Mouse (Mus musculus): ENCODE results near the gene Polr1c. TPM values are rescaled to one million over a fixed set of nuclear protein-coding genes. Genes with fewer than 3 reads are reported as not detected.

Polr1c gene
- polyA plus RNA-seq, 1 experiment from 2014 or later, result 104 TPM

DNA sequence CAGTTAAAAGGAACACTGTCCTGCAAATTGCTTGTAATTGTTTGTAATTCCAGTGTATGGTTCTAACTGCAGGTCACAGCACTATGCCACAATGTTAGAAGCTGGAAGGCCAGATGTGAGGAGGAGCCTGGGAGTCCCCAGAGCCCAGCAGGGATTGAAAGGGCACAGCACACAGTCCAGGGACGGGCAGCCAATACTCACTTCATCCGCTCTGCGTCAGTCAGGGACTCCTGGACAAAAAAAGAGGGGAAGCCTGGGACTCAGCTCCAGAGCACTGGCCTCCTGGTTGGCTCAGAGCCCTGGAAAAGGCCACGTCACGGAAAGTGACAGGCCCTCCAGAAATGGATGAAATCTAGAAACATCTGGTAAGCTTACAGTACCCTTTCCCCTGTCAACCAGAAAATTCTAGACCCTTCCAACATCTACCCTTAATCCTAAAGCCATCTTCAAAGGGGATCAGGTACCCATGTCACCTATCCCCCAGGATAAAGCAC is 14.4 kb upstream of the Polr1c start:
- WGBS, result 95% methylated on average over 5 of the region's 5 CpGs
- H3K27ac ChIP-seq, result no peak overlapping the region
- H3K4me2 ChIP-seq, result no peak overlapping the region
- no peak for ATAC-seq (replicated peaks; ENCODE audit: low FRiP score)
- no peaks in the 10 kb centered on the region for H3K27me3 ChIP-seq
- no peak overlapping the region for H3K4me3 ChIP-seq (replicated peaks)
- no peaks in the 10 kb centered on the region for H3K9me3 ChIP-seq (replicated peaks)
- H3K9ac ChIP-seq, result no peak overlapping the region
- H3K36me3 ChIP-seq, result peaks cover 96% of the 10 kb centered on the region
- peaks cover 14% of the 10 kb centered on the region for H3K4me1 ChIP-seq

GRCm38 (mm10) chr17:46259675-46260074 is 11.8 kb upstream of the Polr1c start:
- Histone ChIP-seq H3K4me2 (no peak overlapping the region), H3K9ac (no peak overlapping the region), H3K4me3 (replicated peaks) (no peak overlapping the region), H3K27ac (no peak overlapping the region), H3K9me3 (replicated peaks) (no peaks in the 10 kb centered on the region), H3K36me3 (peaks cover 83% of the 10 kb centered on the region), H3K27me3 (peaks cover 9% of the 10 kb centered on the region), H3K4me1 (peaks cover 3% of the 10 kb centered on the region; the same call in 1 of the 2 replicates)
- 89% methylated on average over 17 of the region's 17 CpGs for whole genome bisulfite sequencing
- ATAC-seq (replicated peaks; ENCODE audit: low FRiP score), result no peak

- 72% methylated on average over 30 of the region's 30 CpGs for WGBS
- H3K9ac ChIP-seq, result no peak overlapping the region
Measured at GRCm38 (mm10) chr17:46258279-46259053, 10.6 kb upstream of the Polr1c start.

GRCm38 (mm10) chr17:46255147-46255546 is 7.3 kb upstream of the Polr1c start:
- Histone ChIP-seq H3K36me3 (peaks cover 61% of the 10 kb centered on the region), H3K27me3 (peaks cover 19% of the 10 kb centered on the region), H3K4me2 (0 out of 2 replicates have a peak overlapping the region, but pooled peaks have one; percentile 100), H3K4me3 (replicated peaks) (0 out of 2 replicates have a peak overlapping the region, but pooled peaks have one; percentile 5), H3K9ac (no peak overlapping the region), H3K9me3 (replicated peaks) (no peaks in the 10 kb centered on the region), H3K27ac (no peak overlapping the region), H3K4me1 (peaks cover 19% of the 10 kb centered on the region)
- no peak for ATAC-seq (replicated peaks; ENCODE audit: low FRiP score)
- WGBS, result 30% methylated on average over 6 of the region's 6 CpGs

More at GRCm38 (mm10) chr17:46258279-46259053, 10.6 kb upstream of the Polr1c start:
- H3K4me2 ChIP-seq, result no peak overlapping the region
- no peak for ATAC-seq (replicated peaks; ENCODE audit: low FRiP score)
- H3K9me3 ChIP-seq (replicated peaks), result no peaks in the 10 kb centered on the region
- H3K27me3 ChIP-seq, result peaks cover 19% of the 10 kb centered on the region
- H3K4me1 ChIP-seq, result peaks cover 13% of the 10 kb centered on the region
- no peak overlapping the region for H3K27ac ChIP-seq
- peaks cover 71% of the 10 kb centered on the region for H3K36me3 ChIP-seq
- H3K4me3 ChIP-seq (replicated peaks), result no peak overlapping the region

GRCm38 (mm10) chr17:46254106-46254505 is 6.3 kb upstream of the Polr1c start:
- peak overlapping the region; percentile 73 for H3K4me3 ChIP-seq (replicated peaks)
- peak overlapping the region; percentile 100 for H3K4me2 ChIP-seq
- H3K9ac ChIP-seq, result peak overlapping the region; percentile 68
- H3K36me3 ChIP-seq, result peaks cover 61% of the 10 kb centered on the region
- under 1% methylated on average over 54 of the region's 54 CpGs for WGBS
- H3K9me3 ChIP-seq (replicated peaks), result no peaks in the 10 kb centered on the region
- no peak overlapping the region for H3K27ac ChIP-seq
- peaks cover 23% of the 10 kb centered on the region for H3K4me1 ChIP-seq
- H3K27me3 ChIP-seq, result peaks cover 19% of the 10 kb centered on the region
- peak; percentile 24 for ATAC-seq (replicated peaks; ENCODE audit: low FRiP score)

- Histone ChIP-seq H3K4me1 (peaks cover 26% of the 10 kb centered on the region), H3K36me3 (peaks cover 57% of the 10 kb centered on the region), H3K27me3 (peaks cover 19% of the 10 kb centered on the region), H3K9me3 (replicated peaks) (no peaks in the 10 kb centered on the region), H3K4me2 (peak within 1 kb of the TSS; percentile 100), H3K27ac (no peak within 1 kb of the TSS), H3K4me3 (replicated peaks) (peak within 1 kb of the TSS; percentile 73), H3K9ac (peak within 1 kb of the TSS; percentile 68)
- ATAC-seq (replicated peaks; ENCODE audit: low FRiP score), result peak; percentile 83
- WGBS, result 2% methylated on average over 48 of the region's 48 CpGs
Measured at GRCm38 (mm10) chr17:46253452-46254084, 5.7 kb upstream of the Polr1c start, which contains the start of gene Lrrc73. Lrrc73 (plus strand) TSS chr17:46253531.

GRCm38 (mm10) chr17:46252571-46253451 is 5.0 kb upstream of the Polr1c start:
- Histone ChIP-seq H3K9ac (peak overlapping the region; percentile 68), H3K27ac (no peak overlapping the region), H3K9me3 (replicated peaks) (no peaks in the 10 kb centered on the region), H3K4me1 (peaks cover 27% of the 10 kb centered on the region), H3K27me3 (peaks cover 19% of the 10 kb centered on the region), H3K4me3 (replicated peaks) (peak overlapping the region; percentile 73), H3K36me3 (peaks cover 50% of the 10 kb centered on the region), H3K4me2 (peak overlapping the region; percentile 100)
- no peak for ATAC-seq (replicated peaks; ENCODE audit: low FRiP score)
- 62% methylated on average over 14 of the region's 14 CpGs for WGBS

- H3K9me3 ChIP-seq (replicated peaks), result no peaks in the 10 kb centered on the region
- 82% methylated on average over 7 of the region's 7 CpGs for WGBS
- no peak overlapping the region for H3K4me3 ChIP-seq (replicated peaks)
- H3K36me3 ChIP-seq, result peaks cover 37% of the 10 kb centered on the region
- no peak overlapping the region for H3K4me2 ChIP-seq
- peaks cover 38% of the 10 kb centered on the region for H3K4me1 ChIP-seq
- no peak overlapping the region for H3K9ac ChIP-seq
- H3K27ac ChIP-seq, result no peak overlapping the region
- no peak for ATAC-seq (replicated peaks; ENCODE audit: low FRiP score)
- H3K27me3 ChIP-seq, result peaks cover 19% of the 10 kb centered on the region
Measured at GRCm38 (mm10) chr17:46251174-46251573, 3.3 kb upstream of the Polr1c start.

- WGBS, result 1% methylated on average over 37 of the region's 37 CpGs
- peak; percentile 57; the same call in 1 of the 2 replicates for ATAC-seq (replicated peaks; ENCODE audit: low FRiP score)
- peaks cover 67% of the 10 kb centered on the region for H3K36me3 ChIP-seq
Measured at GRCm38 (mm10) chr17:46248189-46248522, 302 bp upstream of the Polr1c start.

DNA sequence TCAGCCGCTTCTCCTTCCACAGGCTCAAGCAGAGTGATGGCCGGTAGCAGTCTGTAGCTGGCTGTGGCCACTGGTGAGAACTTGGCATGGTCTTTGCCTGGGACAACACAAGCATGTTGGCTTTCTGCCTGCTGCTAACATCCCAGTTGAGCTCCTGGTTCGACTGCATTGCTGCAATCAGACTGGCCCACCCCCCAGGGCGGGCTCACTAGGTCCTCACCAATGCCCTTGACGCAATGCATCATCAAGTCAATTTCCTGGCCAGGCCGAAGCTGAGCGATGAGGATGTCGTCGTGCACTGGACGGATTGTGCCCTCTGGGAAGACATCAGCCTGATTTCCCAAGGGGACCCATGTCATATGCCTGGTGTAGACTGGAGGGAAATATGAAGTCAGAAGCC is 3.3 kb downstream of the Polr1c start:
- WGBS, result 69% methylated on average over 10 of the region's 10 CpGs

More at GRCm38 (mm10) chr17:46248189-46248522, 302 bp upstream of the Polr1c start:
- Histone ChIP-seq H3K4me2 (peak overlapping the region; percentile 89), H3K27me3 (no peaks in the 10 kb centered on the region), H3K27ac (peak overlapping the region; percentile 73), H3K9ac (peak overlapping the region; percentile 93), H3K4me3 (replicated peaks) (peak overlapping the region; percentile 67), H3K4me1 (peaks cover 27% of the 10 kb centered on the region), H3K9me3 (replicated peaks) (no peaks in the 10 kb centered on the region)

DNA sequence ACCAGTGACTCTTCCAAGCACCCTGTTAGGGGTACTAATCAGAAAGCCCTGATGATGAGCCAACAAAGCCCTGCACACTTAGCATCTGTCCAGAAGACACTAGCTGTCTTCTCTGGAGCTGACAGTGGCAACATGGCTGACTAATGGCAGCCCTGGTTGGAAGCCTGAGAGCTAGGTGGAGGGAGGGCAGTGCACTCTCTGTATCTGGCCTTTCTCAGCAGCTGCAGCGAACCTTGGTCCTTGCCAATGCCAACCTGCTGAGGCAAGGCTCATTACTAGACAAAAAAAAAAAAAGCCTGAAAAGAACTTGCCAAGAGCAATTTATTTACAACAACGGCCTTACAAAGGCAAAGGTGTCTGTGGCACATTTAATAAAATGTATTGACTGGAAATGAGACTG is 4.2 kb downstream of the Polr1c start:
- 81% methylated on average over 2 of the region's 2 CpGs for WGBS
- ATAC-seq (replicated peaks; ENCODE audit: low FRiP score), result no peak
- H3K9ac ChIP-seq, result no peak overlapping the region
- H3K36me3 ChIP-seq, result peaks cover 77% of the 10 kb centered on the region
- no peak overlapping the region for H3K4me3 ChIP-seq (replicated peaks)
- H3K9me3 ChIP-seq (replicated peaks), result no peaks in the 10 kb centered on the region
- peaks cover 15% of the 10 kb centered on the region for H3K4me1 ChIP-seq
- H3K27me3 ChIP-seq, result no peaks in the 10 kb centered on the region
- H3K27ac ChIP-seq, result no peak overlapping the region
- no peak overlapping the region for H3K4me2 ChIP-seq

More for the DNA sequence above, 3.3 kb downstream of the Polr1c start:
- Histone ChIP-seq H3K27me3 (no peaks in the 10 kb centered on the region), H3K27ac (0 out of 2 replicates have a peak overlapping the region, but pooled peaks have one; percentile 22), H3K4me1 (peaks cover 25% of the 10 kb centered on the region), H3K4me2 (no peak overlapping the region), H3K4me3 (replicated peaks) (no peak overlapping the region), H3K9ac (no peak overlapping the region), H3K9me3 (replicated peaks) (no peaks in the 10 kb centered on the region), H3K36me3 (peaks cover 73% of the 10 kb centered on the region)
- ATAC-seq (replicated peaks; ENCODE audit: low FRiP score), result no peak
